Mouse (Mus musculus): ENCODE results near the gene Btn1a1.

GRCm38 (mm10) chr13:23506351-23506750 lies 40.6 kb upstream of the Btn1a1 start:
- TF ChIP-seq POLR2A (IDR thresholded peaks at IDR 0.05; ENCODE audit: borderline replicate concordance, extremely low read depth, low read depth, low read length) = no peak
- TF ChIP-seq CTCF (IDR thresholded peaks at IDR 0.05; ENCODE audit: insufficient read depth, low read length) = no peak
